Mouse (Mus musculus) B cell, adult (primary cell): ENCODE measurements around the gene Stt3a. TPM values are rescaled to one million over a fixed set of nuclear protein-coding genes. Genes with fewer than 3 reads are reported as not detected.

ENCODE experiments used
- total RNA-seq: library from RNA; stranded (reverse); gene quantifications from 4 replicates; pipeline ENCODE4 v1.2.4, GENCODE M21; 2023; ENCODE audit not compliant: inconsistent age

Gene Stt3a
- total RNA-seq: 122 to 144 TPM (median 137 TPM) in 4 replicates

DNA sequence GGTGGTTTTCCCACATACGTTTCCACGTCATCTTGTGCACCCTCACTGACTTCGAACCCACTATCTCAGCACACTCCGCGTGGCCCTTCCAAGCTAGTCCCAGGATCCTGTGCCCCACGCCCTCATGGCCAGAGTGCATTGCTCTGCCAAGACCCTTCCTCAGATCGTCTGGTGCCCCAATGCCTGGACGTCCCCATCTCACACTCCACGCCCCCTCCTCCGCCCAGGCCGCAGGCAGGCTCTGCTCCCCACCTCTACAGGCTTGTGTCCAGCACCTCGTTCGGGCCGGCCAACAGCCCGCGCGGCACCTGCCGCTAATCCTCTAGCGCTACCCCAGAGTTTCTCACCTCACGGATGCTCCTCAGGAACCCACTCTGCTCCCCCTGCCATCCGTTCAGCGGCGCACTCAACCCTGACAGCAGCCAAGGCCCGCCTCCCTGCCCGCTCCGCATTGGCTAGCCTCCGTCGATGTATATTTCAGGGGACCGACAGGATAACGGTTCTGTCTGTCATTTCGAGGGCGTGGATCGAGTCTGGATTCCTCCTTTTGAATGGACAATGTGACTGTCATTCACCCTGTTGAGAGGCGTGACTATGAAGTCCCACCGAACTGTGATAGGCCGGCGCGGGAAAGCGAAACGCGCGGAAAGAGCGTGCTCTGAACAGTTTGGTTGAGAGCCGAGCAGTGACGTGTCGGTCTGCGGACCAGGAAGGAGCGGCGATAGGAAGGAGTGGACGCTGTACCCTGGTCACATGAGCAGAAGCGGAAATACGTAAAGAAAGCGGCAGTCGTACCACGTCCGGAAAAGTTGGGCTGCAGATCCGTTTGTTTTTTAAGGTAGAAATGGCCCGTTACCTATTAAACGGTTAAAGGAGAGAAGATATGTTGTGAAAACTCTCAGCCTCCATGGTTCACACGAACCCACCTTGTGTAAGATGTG lies at the start of gene Stt3a:
TSS of gene Stt3a (minus strand) at position 477 of the 941 bp plus-strand sequence.

GRCm38 (mm10) chr9:36796781-36797555 lies 29.5 kb upstream of the Stt3a start, which contains the start of gene Ei24:
Gene Ei24, minus strand, starts transcription at chr9:36797393.

GRCm38 (mm10) chr9:36727034-36727755 lies 40.3 kb downstream of the Stt3a start, which contains the start of gene Chek1:
Gene Chek1, minus strand, starts transcription at chr9:36727065.

DNA sequence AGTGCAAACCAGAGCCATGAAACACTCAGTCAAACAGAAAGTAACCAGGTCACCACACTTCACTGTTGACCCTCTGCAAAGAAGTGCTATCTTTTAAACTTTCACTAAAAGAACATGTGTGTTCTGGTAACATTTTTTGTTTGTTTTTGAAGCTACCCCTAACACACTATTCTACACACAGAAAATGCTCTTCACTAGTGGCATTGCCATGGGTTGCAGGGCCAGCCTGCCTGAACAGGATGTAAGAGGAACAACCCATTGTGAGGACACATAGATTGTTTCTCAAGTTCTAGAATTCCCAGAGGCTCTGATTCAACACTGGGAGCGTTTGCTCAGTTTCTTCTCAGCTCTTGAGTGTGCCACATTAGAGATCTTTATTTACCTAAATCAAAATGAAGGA lies 74.6 kb downstream of the Stt3a start, which contains the start of gene Acrv1:
TSS of gene Acrv1 (plus strand) at position 301 of the 400 bp plus-strand sequence.

Other genes starting within 250 kb of the Stt3a start
- not detected in 4 replicates for gene Gm5615, start 225.7 kb downstream of the Stt3a start, total RNA-seq
- not detected in 4 replicates for gene Gm17689, start 185.0 kb downstream of the Stt3a start, total RNA-seq
- gene A630095E13Rik, start 124.3 kb downstream of the Stt3a start, total RNA-seq: not detected in 4 replicates
- not detected in 4 replicates for gene Acrv1, start 74.5 kb downstream of the Stt3a start, total RNA-seq
- gene Chek1, start 40.6 kb downstream of the Stt3a start, total RNA-seq: 7.8 to 16.2 TPM (median 13.6 TPM) in 4 replicates
- gene Ei24, start 29.7 kb upstream of the Stt3a start, total RNA-seq: 42.5 to 51.4 TPM (median 45.7 TPM) in 4 replicates
- not detected in 4 replicates for gene Fez1, start 54.2 kb upstream of the Stt3a start, total RNA-seq